Mouse (Mus musculus): ENCODE measurements around the gene Cdh13.
"Not testable (repeated sequence)": the region's sequence is repeated elsewhere in the genome, so short reads cannot be mapped to it uniquely, and the experiment has no call there.

Cdh13 gene

DNA sequence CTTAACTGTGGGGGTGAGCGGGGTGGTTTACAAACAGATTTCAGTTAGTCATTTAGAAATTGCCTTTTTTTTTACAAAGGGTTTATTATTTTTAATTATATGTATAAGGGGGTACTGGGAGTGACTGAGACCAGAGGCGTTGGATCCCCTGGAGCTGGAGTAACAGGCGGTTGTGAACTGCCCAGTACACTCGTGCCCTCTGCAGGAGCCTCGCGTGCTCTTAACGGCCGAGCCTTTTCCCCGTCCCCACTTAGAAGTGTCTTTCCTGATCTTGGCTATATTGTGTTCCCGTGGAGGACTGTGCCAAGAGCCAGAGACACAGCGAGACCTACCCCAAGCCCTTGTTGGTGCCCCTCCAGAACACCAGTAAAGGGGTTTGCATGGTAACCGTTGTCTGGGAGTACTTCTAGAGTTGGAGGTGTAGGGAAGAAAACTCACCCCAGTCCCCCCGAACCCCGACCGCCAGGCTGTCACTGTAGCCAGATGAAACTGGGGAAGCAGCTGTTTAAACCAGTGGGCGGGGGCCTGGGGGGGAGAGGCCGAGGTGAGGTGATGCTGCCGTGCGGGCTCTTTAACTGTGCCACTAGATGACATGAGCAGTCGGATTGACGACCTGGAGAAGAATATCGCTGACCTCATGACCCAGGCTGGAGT is 1061.6 kb downstream of the Cdh13 start:
- DNase-seq (ENCODE audit: low spot score in 2 of 2) = no peak

- no peak for DNase-seq (ENCODE audit: low spot score in 2 of 2)
Observed at GRCm38 (mm10) chr8:119345683-119346075, 1062.1 kb downstream of the Cdh13 start.

DNA sequence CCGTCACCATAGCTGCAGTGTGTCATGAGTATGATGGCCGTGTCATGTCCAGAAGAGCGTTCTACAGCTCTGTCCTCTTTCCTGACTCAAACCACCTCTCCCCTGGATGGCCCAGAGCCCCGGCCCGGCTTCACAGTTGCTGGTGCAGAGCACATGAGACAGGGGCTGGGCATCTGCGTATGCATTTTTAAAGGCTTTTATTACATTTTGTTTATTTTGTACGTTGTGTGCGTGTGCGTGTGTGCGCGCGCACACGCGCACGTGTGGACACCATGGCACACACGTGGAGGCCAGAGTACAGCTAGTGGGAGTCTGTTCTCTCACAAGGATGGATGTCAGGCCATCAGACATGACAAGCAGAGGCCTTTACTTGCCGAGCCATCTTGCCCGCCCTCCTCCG is 1068.1 kb downstream of the Cdh13 start:
- no peak for DNase-seq (ENCODE audit: low spot score in 2 of 2)

DNA sequence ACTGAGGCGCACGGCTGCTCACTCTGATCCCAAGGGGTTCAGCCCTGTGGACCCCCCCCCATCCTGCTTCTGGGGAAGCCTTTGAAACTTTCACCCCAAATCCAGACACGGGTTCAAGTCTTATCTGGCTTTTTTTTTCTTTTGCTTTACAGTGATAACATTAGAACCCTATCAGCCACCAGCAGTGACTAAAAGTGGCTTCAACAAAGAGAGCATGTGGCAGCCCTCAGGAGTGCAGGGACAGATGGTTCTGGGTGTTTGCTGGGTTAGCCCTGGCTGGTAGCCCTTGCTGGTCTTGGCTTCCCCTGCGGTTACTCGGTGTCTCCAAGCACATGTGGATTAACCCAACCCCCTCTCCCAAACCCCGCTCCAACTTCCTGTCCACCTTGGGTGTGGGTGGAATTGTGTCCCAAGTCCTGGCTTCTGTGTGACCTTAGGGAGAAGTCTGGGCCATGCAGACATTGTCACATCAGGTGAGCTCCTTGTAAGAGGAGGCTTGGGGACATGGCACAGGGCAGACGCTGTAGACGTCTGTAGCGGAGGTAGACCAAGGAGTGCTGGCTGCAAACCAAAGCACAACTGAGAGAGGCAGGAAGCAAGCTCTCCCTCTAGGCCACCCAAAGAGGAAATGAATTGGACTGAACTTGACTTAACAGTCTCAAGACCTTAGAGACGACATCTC is 1069.6 kb downstream of the Cdh13 start:
- DNase-seq (ENCODE audit: low spot score in 2 of 2) = no peak

DNA sequence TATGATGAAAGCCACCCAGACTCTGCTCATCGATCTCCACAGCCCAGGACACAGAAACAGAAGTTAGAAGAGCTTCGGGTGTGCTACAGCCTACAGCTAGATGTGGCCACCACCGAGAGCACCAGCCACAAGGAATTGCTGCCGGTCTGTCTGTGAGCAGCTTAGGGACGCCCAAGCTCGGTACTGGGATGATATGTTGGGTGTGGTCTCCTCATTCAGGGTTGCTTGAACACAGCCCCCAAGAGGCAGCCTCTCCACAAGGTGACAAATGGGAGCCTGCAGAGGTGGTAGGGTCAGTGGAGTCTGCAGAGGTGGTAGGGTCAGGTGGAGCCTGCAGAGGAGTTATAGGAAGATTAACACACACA is 1070.1 kb downstream of the Cdh13 start:
- no peak for DNase-seq (ENCODE audit: low spot score in 2 of 2)

GRCm38 (mm10) chr8:119356631-119357030 is 1073.1 kb downstream of the Cdh13 start:
- not testable (repeated sequence) for DNase-seq (ENCODE audit: low spot score in 2 of 2)

DNA sequence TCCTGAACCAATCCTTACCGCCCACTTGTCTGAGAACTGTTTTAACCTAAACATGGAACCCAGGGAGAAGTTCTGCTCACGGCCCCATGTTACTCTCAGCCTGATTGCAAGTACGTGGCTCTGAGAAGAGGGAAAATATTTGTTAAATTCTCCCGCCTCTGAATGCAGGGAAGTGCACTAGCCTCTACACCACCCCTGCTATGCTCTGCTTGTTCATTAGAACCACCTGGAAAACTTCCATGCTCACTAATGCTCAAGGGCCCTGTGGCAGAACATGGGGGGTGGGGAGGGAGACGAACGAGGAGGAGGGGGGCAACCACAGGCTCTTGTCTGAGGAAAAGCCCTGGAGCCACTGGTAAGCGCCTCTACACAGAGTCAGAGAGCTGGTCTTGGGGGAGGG is 1074.6 kb downstream of the Cdh13 start:
- DNase-seq (ENCODE audit: low spot score in 2 of 2) = no peak

GRCm38 (mm10) chr8:119358836-119359235 is 1075.3 kb downstream of the Cdh13 start:
- peak in 1 of 2 experiments; percentile 52 for DNase-seq (ENCODE audit: low spot score in 2 of 2)

GRCm38 (mm10) chr8:119360686-119361295 is 1077.3 kb downstream of the Cdh13 start:
- DNase-seq (ENCODE audit: low spot score in 2 of 2) = no peak
